In the genomic region with DNA sequence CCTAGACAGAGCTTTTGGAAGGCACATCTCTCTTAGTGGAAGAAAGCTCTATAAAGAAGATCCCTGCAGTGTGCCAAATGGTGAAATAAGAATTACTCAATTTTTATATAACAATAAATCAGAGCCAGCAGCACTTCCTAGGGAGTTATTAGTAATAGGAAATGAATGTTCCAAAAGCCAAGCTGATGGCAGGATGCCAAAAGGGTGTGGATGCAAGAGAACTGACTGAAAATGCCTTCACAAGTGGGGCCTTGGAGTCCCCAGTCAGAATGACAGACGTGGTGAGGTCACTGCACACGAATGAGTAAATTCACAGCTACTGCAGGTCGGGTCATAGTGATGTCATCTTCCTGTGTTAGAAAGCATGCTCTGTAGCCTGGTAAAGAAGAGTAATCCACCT, we compare ENCODE assay signal across 9 mouse cellular contexts. TPM values are rescaled to one million over a fixed set of nuclear protein-coding genes. Genes with fewer than 3 reads are reported as not detected.
DNase-seq lines count a peak whose midpoint lies in the region; ATAC-seq and TF ChIP-seq lines count a peak whose summit lies in the region.
"Had no signal": no experiment of that assay in that cellular context is flagged by ENCODE, and none has a peak within 500 bp of the region (broad histone marks: within the 10 kb centered on the region; RNA-seq: fewer than 3 reads in every experiment).

No protein-coding gene starts in this region.

- 23% methylated on average over 3 of the region's 3 CpGs for WGBS in liver, adult 2 months
- 42% methylated on average over 3 of the region's 3 CpGs for WGBS in liver, embryonic 11.5 days
- WGBS in embryonic facial prominence, embryonic 15.5 days, result 37% methylated on average over 3 of the region's 3 CpGs
- 58% methylated on average over 3 of the region's 3 CpGs for WGBS in hindbrain, embryonic 11.5 days

- DNase-seq in liver, adult 2 months (ENCODE audit: extremely low read depth, low read depth, low spot score), result peak; percentile 66
- DNase-seq in liver, embryonic 11.5 days (ENCODE audit: low spot score), result no peak
- DNase-seq in heart, postnatal 36 days, result peak; percentile 84 to 88
- DNase-seq in left cerebral cortex, postnatal 14 days (ENCODE audit: low spot score in 2 of 2), result peak; percentile 31 to 36
- peak; percentile 11 for DNase-seq in right cerebral cortex, postnatal 4 days
- DNase-seq in hindbrain, embryonic 11.5 days (ENCODE audit: low spot score), result no peak

- H3K9me3 ChIP-seq in liver, embryonic 11.5 days (ENCODE audit: control insufficient read depth, low read length), result no peaks in the 10 kb centered on the region
- H3K9me3 ChIP-seq in embryonic facial prominence, embryonic 15.5 days (replicated peaks), result no peaks in the 10 kb centered on the region
- H3K9me3 ChIP-seq in hindbrain, embryonic 11.5 days (ENCODE audit: control insufficient read depth, low read length), result no peaks in the 10 kb centered on the region

- no peak overlapping the region for H3K9ac ChIP-seq in liver, adult 2 months (ENCODE audit: low read depth, low read length)
- H3K9ac ChIP-seq in liver, embryonic 11.5 days (ENCODE audit: low read depth, low read length), result no peak overlapping the region
- no peak overlapping the region for H3K9ac ChIP-seq in embryonic facial prominence, embryonic 15.5 days
- H3K9ac ChIP-seq in hindbrain, embryonic 11.5 days (ENCODE audit: low read depth, low read length), result no peak overlapping the region

- H3K27ac ChIP-seq in liver, adult 2 months (replicated peaks; ENCODE audit: insufficient read depth, low read depth, low read length), result no peak overlapping the region
- no peak overlapping the region for H3K27ac ChIP-seq in liver, embryonic 11.5 days (ENCODE audit: low read depth, low read length)
- H3K27ac ChIP-seq in embryonic facial prominence, embryonic 15.5 days (replicated peaks), result peak overlapping the region; percentile 17; the same call in 1 of the 2 replicates
- H3K27ac ChIP-seq in hindbrain, embryonic 11.5 days (ENCODE audit: low read depth, low read length), result no peak overlapping the region

- no peak for ATAC-seq in liver, embryonic 11.5 days (replicated peaks; ENCODE audit: low FRiP score)
- ATAC-seq in embryonic facial prominence, embryonic 15.5 days (ENCODE audit: insufficient number of reproducible peaks, low FRiP score, low TSS enrichment, low read depth), result peak; percentile 24; the same call in 1 of the 2 replicates
- ATAC-seq in erythroid progenitor cell, adult 5-6 weeks (replicated peaks; ENCODE audit: low FRiP score, poor library complexity, severe bottlenecking), result no peak
- ATAC-seq in hindbrain, embryonic 11.5 days (ENCODE audit: low FRiP score), result no peak

- H3K4me3 ChIP-seq in liver, adult 2 months (ENCODE audit: insufficient read depth, low read depth, low read length), result no peak overlapping the region
- no peak overlapping the region for H3K4me3 ChIP-seq in liver, embryonic 11.5 days (ENCODE audit: low read depth, low read length)
- no peak overlapping the region for H3K4me3 ChIP-seq in embryonic facial prominence, embryonic 15.5 days (replicated peaks)
- H3K4me3 ChIP-seq in hindbrain, embryonic 11.5 days (ENCODE audit: low read depth, low read length), result no peak overlapping the region

- H3K36me3 ChIP-seq in liver, adult 2 months (ENCODE audit: control insufficient read depth, insufficient read depth, low read length), result no peaks in the 10 kb centered on the region
- no peaks in the 10 kb centered on the region for H3K36me3 ChIP-seq in liver, embryonic 11.5 days (ENCODE audit: control insufficient read depth, insufficient read depth, low read length)
- H3K36me3 ChIP-seq in embryonic facial prominence, embryonic 15.5 days, result no peaks in the 10 kb centered on the region
- H3K36me3 ChIP-seq in hindbrain, embryonic 11.5 days (ENCODE audit: control insufficient read depth, insufficient read depth, low read length), result no peaks in the 10 kb centered on the region

- H3K79me2 ChIP-seq in liver, adult 2 months (ENCODE audit: control insufficient read depth, insufficient read depth, low read length), result no peaks in the 10 kb centered on the region

- no peak for TF ChIP-seq CTCF in liver, adult 2 months (IDR thresholded peaks at IDR 0.05; ENCODE audit: low read depth, low read length)

- H3K27me3 ChIP-seq in liver, adult 2 months (ENCODE audit: control insufficient read depth, insufficient read depth, low read length), result no peaks in the 10 kb centered on the region
- no peaks in the 10 kb centered on the region for H3K27me3 ChIP-seq in liver, embryonic 11.5 days (replicated peaks; ENCODE audit: control insufficient read depth, insufficient read depth, low read length)
- no peaks in the 10 kb centered on the region for H3K27me3 ChIP-seq in embryonic facial prominence, embryonic 15.5 days
- no peaks in the 10 kb centered on the region for H3K27me3 ChIP-seq in hindbrain, embryonic 11.5 days (ENCODE audit: control insufficient read depth, insufficient read depth, low read length)

- intact Hi-C loops in heart, postnatal 36 days (cut with DNase I), result loop anchor here (2.0 to 5.0 kb wide), 2 partner anchors 56 to 83 kb away; a partner anchor contains a TSS
- intact Hi-C loops in left cerebral cortex, postnatal 14 days (cut with DNase I), result no loop called here

- H3K4me2 ChIP-seq in liver, embryonic 11.5 days, result no peak overlapping the region
- no peak overlapping the region for H3K4me2 ChIP-seq in embryonic facial prominence, embryonic 15.5 days (replicated peaks)
- no peak overlapping the region for H3K4me2 ChIP-seq in hindbrain, embryonic 11.5 days (replicated peaks; ENCODE audit: low read depth, low read length)

- no peak for TF ChIP-seq POLR2A in liver, adult 2 months (IDR thresholded peaks at IDR 0.05; ENCODE audit: extremely low read depth, insufficient read depth, low read length)

- peaks cover 4% of the 10 kb centered on the region for H3K4me1 ChIP-seq in liver, adult 2 months (ENCODE audit: control insufficient read depth, insufficient read depth, low read length)
- no peaks in the 10 kb centered on the region for H3K4me1 ChIP-seq in liver, embryonic 11.5 days (replicated peaks; ENCODE audit: control insufficient read depth, insufficient read depth, low read length)
- H3K4me1 ChIP-seq in embryonic facial prominence, embryonic 15.5 days, result 0 out of 2 replicates have a peak, but pooled peaks cover 8% of the 10 kb centered on the region
- H3K4me1 ChIP-seq in hindbrain, embryonic 11.5 days (replicated peaks; ENCODE audit: control insufficient read depth, insufficient read depth, low read length), result no peaks in the 10 kb centered on the region

RNA-seq across cellular contexts. Expression of a gene that starts 25.7 kb away (rescaled TPM):
- 0.47 TPM in 1 of 2 replicates, not detected in the other for total RNA-seq in liver, adult 2 months (2014; rRNA removed)
- polyA plus RNA-seq in liver, adult 2 months (2012; rRNA removed), result 0.45 and 0.59 TPM in 2 replicates
- not detected in 2 replicates for polyA plus RNA-seq in liver, embryonic 11.5 days (2014; fragmentation: Nextera tagmentation; extraction: Ambion mirVana)
- polyA plus RNA-seq in embryonic facial prominence, embryonic 15.5 days (2015; fragmentation: Nextera tagmentation; extraction: Ambion mirVana), result 0.22 and 0.52 TPM in 2 replicates
- not detected for total RNA-seq in heart, postnatal 36 days (2021)
- total RNA-seq in left cerebral cortex, postnatal 14 days (2021), result not detected
- not detected in 2 replicates for total RNA-seq in erythroid progenitor cell, adult 5-6 weeks (2015; ENCODE audit: low replicate concordance)
- total RNA-seq in erythroid progenitor cell, adult 5-6 weeks (2017; ENCODE audit: low replicate concordance), result not detected in 2 replicates
- not detected in 2 replicates for polyA plus RNA-seq in hindbrain, embryonic 11.5 days (2014; fragmentation: Nextera tagmentation; extraction: Ambion mirVana)
- polyA plus RNA-seq: large intestine, adult 2 months had no signal

RNA-seq across cellular contexts. Expression of a gene that starts 55.7 kb away (rescaled TPM):
- 107 and 108 TPM in 2 replicates for total RNA-seq in liver, adult 2 months (2014; rRNA removed)
- 93.8 and 94.1 TPM in 2 replicates for polyA plus RNA-seq in liver, adult 2 months (2012; rRNA removed)
- polyA plus RNA-seq in liver, embryonic 11.5 days (2014; fragmentation: Nextera tagmentation; extraction: Ambion mirVana), result 11.7 and 13.1 TPM in 2 replicates
- polyA plus RNA-seq in embryonic facial prominence, embryonic 15.5 days (2015; fragmentation: Nextera tagmentation; extraction: Ambion mirVana), result 29.2 and 34.7 TPM in 2 replicates
- 10 to 100 TPM; 13.6 to 15.1 TPM for total RNA-seq in heart, postnatal 36 days (2021)
- total RNA-seq in left cerebral cortex, postnatal 14 days (2021), result 1 to 10 TPM; 8.0 to 8.3 TPM
- total RNA-seq in erythroid progenitor cell, adult 5-6 weeks (2015; ENCODE audit: low replicate concordance), result not detected in 2 replicates
- total RNA-seq in erythroid progenitor cell, adult 5-6 weeks (2017; ENCODE audit: low replicate concordance), result not detected in 2 replicates
- 3.5 and 4.7 TPM in 2 replicates for polyA plus RNA-seq in hindbrain, embryonic 11.5 days (2014; fragmentation: Nextera tagmentation; extraction: Ambion mirVana)

Comparison
In these comparisons a context has a peak if more than half of its experiments do, and no peak if none do; other contexts are left out.
1. DNase-seq: peak in liver, adult 2 months (single experiment), heart, postnatal 36 days (2 of 2), left cerebral cortex, postnatal 14 days (2 of 2) and right cerebral cortex, postnatal 4 days (single experiment); none in liver, embryonic 11.5 days (single experiment) and hindbrain, embryonic 11.5 days (single experiment).
2. RNA of a gene that starts 55.7 kb away (total RNA-seq): 107 to 108 TPM in liver, adult 2 months, 13.6 to 15.1 TPM in heart, postnatal 36 days and 8.0 to 8.3 TPM in left cerebral cortex, postnatal 14 days; not detected in erythroid progenitor cell, adult 5-6 weeks; every median in the first group is over 4 times any median in the second.